Mouse (Mus musculus) kidney, adult 11 months (tissue): ENCODE data around the gene Arhgef1.
A peak's percentile ranks its signal among the peaks of the same experiment; 100 is the strongest.

Experiments
- DNase-seq: peaks from one replicate; pipeline ENCODE4 v3.0.0; 2022

Gene Arhgef1

DNA sequence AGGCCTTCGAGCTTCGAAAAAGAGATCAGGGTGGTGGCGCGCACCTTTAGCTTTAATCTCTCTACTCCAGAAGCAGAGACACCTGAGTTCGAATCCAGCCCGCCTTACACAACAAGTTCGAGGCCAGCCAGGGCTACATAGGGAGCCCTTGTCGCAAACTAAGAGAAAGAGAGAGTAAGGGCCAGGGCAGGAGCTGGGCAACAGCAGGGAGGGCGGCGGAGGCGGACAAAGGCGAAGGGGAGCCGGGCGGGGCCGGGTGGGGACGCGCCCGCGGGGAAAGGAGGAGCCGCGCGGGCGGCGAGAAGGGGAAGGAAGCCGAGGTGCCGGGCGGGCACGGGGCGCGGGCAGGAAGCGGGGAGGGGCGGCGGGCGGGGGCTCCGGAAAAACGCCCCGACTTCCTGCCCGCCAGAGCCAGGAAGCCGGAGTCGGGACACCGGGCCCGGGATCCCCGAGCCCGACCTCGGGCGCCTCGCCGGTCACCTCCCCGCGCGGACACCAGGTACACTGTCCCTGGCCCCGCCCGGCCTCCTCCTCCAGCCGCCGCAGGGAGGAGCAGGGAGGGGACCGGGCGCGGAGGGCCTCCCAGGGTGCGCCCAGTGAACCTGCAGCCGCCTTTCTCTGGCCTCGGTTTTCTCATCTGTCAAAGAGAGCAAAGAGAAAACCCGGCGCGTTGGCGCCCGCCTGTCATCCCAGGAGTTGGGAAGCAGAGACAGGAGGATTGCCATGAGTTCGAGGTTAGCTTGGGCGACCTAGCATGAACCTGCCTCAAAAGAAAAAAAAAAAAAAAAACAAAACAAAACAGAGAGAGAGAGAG, at the start of gene Arhgef1:
Arhgef1 (plus strand) TSS at position 283 of the 814 bp plus-strand sequence.
- peak; percentile 74 for DNase-seq

DNA sequence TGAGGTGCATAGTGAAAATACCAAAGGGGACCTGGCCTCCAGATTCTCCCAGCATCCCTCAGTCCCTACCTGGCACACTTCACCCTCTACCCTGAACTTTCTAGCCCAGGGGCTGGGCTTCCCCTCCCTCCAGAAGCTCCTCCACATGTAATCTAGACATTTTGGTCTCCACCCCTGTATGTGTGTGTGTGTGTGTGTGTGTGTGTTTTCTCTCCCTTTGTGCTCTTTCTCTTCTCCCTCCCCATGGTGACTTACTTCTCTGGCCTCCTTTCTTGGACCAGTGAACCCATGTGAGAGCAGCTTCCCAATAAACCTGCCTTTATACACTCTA, 49.5 kb upstream of the Arhgef1 start:
- no peak for DNase-seq

DNA sequence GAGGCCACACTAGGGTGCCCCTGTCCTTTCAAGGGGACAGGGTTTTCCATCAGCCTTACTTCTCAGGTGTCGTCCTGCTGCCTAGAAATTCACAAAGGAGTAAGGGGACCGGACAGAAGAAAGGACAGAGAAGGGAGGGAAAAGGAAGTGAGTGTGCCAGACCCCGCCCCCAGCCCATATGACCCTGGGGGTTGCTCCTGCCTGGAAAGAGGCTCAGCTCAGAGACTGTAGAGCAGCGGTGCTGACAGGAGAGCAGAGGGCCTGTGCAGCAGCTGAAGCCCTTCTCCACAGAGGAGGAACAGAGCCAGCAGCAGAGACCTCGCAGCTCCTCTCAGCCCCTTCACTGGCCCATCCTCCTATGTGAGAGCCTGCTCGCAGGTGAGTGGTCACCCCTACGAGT, 49.0 kb upstream of the Arhgef1 start:
- DNase-seq = no peak

DNA sequence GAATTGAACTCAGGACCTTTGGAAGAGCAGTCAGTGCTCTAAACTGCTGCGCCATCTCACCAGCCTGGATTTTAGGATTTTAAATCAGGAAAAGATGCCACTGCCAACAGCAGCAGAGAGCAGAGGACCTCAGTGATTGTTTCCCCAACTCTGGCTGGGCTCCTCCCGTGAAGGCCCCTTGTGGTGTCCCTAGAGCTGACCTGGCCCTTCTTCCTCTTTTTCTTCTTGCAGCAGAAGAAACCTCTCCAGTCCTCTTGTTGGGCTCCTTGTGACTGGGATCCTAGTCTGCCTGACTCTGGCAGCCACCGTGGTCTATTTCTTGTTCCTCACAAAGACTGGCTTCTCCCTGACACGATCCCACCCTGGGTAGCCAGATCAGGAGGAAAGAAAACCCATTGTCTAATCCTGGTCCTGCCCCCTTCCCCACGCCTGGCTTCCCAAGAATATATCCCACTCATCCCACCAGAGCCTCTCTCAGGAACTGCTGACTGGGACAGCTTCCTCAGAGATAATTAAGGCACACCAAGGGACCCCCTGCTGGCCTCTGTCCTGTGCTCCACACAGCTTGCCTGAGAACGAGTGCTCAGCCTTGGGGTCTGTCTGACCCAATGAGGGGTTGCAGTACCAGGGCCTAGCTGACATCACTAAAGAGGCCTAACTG, 46.1 kb upstream of the Arhgef1 start:
- DNase-seq = no peak

DNA sequence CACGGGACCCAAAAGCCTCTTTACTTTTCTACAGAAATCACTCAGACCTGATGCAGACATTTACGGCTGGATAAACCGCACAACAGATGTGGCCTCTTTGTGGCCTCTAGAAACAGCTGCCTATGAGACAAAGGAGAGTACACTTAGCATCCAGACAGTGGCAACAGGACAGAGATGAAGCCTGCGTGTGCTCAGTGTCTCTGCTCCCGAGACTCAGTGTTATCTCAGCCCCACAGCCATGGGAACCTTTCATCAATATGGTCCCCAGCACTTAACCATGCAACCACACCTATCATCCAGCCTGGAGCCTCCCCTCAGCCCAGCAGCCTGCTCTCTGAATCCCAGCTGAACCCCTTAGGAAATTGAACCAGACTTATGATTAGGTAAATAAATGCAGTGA, 43.5 kb upstream of the Arhgef1 start:
- no peak for DNase-seq

DNA sequence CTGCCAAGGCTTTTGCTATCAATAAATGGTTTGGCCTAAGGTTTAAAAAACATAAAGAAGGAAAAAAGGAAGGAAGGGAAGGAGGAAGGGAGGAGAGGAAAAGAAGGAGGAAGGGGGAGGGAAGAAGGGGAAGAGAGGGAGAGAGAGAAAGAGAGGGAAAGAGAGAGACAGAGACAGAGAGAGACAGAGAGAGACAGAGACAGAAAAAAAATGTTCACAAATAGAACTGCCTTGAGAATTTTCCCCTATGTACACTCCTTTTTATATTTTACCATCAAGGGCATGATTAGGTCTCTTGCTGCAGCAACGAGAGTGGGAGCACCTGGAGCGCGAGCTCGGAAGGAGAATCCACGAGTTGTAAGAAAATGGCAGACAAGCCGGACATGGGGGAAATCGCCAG, 40.8 kb upstream of the Arhgef1 start, which contains the start of gene Gm9844:
Gm9844 (plus strand) TSS at position 301 of the 400 bp plus-strand sequence.
- no peak for DNase-seq

DNA sequence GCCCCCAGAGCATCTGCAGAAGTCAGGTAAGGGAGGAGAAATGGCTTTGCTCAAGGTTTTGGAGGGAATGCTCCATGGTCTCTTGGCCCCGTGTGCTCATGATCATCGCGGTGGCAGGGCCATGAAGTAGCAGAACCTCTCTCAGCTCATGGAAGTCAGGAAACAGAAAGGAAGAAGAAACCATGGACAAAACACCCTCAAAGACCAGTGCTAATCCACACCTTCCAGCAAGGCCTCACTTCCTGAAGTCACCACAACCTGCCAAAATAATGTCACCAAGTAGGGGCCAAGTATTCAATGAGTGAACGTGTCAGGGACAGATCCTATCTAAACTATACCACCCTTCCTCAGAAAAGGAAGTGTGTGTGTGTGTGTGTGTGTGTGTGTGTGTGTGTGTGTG, 39.9 kb upstream of the Arhgef1 start:
- DNase-seq = no peak

DNA sequence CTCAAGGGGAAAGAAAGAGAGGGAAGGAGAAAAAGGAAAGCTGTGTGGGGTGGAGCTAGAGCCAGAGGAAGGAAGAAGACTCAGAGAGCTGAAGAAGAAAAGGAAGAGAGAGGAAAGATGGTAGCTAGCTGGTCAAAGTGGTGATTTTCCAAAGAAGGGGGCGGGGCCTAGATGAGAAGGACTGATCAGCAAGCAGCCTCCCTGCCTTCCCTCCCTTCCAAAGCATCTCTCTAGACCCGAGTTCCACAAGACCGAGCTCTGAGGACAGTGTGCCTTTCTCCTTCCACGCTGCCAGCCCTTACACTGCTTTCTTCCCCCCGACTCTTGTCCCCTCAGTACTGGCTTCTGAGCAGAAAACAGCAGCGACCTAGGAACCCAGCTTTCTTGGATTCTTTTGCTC, 38.6 kb upstream of the Arhgef1 start:
- no peak for DNase-seq

DNA sequence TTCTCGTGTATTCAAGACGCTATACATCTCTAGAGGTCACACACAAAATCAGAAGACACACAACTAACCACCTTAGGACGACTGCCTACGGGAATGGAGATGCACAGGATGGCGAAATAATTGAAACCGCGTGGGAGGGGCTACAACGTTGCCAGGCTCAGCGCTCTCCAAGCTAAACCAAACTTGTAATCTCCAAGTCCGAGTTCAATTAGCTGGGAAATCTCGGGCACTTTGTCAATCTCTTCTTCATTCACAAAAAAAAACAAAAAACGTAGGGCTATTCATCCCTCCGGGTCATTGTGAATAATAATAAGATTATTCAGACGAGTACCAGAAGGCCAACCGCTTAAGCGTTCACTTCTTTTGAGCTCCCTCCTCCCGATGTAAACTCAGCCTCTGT, 33.6 kb upstream of the Arhgef1 start:
- DNase-seq = no peak

DNA sequence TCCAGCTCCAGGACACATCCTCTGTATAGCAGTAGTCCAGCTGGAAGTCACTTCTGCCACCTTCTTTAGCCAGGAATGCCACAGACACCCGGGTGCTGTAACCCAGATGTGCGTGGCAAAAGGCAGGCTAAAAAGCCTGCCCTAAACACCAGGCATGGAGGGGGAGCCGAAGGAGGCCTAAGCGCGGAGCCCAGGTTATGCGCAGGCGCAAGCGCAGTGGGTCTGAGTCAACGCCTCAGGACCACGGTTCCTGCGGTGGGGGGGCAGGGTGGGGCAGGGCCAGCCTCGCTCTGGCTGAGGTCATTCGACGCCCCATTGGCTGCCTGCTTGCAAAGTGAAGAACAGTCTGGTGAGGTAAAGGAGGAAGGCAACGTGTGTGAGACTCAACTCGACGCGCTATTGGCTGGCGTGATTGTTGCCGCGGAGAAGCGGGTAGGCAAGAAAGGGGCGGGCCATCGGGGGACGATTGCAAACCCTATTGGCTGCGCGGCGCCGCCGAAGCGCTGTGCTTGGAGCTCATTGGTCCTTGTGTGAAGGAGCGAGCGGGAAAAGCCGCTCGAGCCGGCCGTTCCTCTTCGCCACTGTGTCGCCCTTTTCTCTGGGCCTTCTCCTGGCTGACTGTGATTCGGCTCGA, 33.1 kb upstream of the Arhgef1 start, which contains the start of the genes Lypd4 and Dmrtc2:
Lypd4 (minus strand) TSS at position 410 of the 634 bp plus-strand sequence.
Dmrtc2 (plus strand) TSS at position 526 of the 634 bp plus-strand sequence.
- no peak for DNase-seq

DNA sequence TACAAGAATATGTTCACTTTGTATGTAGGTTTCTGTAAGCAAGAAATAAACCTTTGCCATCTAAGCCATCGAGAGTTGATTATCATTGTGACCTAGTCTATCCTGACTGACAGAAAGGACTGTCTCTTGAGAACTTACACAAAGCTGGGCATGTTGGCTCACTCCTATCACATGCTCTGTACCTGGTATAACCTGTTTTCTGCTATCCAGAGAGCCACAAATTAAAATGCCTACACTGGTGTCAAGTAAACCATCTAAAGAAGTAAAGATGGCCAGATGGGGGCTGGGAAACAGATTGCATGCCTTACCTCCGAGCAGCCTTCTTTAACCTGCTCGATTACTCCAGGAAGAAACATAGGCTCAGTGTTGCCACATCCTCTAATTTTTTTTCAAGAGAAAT, 25.1 kb upstream of the Arhgef1 start:
- DNase-seq = no peak

DNA sequence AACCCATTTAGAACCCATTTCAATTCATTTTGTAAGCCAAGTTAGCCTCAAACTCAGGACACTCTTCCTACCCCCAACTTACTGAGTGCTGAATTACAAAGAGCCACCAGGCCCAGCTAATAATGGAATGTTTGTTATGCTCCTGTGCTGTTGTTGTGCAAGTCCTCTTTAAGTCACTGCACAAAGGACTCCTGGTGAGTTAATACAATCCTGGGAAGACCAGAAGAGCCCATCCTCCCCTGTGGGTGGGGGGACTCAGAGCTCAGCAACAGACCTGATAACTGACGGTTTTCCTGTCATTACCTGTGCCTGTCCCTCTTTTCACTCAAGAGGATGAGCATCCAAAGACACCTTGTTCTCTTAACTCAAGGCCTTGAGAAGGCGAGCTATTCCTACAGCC, 23.1 kb upstream of the Arhgef1 start:
- DNase-seq = no peak

DNA sequence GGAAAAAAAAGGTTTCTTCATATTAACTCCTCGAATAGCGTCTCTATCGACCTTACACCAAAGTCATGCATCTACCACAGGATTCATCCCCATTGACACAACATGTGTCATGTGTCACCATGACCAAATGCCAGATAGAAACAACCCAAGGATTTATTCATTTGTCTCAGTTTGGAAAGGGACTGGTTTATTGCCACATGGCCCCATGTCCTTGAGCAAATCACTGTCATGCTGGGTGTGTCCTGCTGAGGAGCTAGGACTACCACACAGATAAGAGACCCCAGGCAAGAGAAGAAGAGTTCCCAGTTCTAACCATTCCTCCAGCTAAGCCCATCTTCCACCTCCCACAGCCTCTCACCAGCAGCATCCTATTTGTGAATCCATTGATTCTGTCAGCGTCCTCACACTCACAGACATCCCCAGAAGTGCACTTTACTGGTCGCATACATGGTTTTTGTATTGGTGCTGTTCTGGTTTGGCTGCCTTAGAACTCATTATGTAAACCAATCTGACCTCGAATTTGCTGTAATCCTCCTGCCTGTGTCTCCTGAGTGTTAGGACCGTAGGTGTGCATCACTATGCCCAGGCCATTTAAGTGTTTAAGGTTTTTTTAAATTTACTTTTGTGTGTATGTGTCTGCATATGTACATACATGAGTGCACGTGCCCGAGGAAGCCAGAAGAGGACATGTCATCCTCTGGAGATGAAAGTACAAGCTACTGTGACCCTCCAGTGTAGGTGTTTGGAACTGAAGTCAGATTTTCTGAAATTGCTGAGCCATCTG, 20.1 kb upstream of the Arhgef1 start:
- no peak for DNase-seq

DNA sequence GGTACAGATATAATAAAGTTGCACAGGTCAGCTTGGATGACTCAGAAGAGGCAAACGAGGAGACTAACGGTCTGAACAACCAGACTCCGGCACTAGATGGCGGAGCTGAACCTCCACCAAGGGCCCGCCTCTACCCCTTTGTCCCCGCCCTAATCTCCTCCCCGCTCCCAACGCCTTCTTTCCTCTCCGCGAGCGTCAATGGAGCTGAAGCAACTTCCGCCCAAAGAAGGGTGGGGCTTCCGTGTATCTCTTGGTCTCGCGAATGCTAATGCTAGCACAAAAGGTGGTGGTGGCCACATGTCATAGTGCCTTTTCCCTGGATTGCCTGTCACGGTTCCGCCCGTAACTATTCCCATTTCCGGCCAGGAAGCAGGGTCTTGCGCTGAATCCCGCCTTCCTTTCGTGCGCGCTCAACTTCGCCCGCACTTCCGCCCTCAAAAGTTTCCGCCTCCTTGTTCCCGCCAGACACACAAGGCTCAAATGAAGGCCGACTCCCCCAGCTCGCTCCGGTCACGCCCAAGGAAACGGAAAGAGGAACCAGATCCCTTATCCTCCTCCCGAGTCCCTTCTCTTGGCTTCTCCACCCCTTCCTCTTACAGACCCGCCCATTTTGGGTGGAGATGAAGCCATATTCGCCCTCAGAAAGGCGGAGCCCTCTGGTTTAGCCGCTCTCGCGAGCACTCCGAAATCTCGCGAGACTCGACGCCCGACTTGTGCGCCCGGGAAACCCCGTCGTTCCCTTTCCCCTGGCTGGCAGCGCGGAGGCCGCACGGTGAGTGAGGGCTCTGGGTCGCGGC, 18.6 kb upstream of the Arhgef1 start, which contains the start of gene Rps19:
Rps19 (plus strand) TSS at position 476 of the 797 bp plus-strand sequence.
- peak; percentile 100 for DNase-seq

DNA sequence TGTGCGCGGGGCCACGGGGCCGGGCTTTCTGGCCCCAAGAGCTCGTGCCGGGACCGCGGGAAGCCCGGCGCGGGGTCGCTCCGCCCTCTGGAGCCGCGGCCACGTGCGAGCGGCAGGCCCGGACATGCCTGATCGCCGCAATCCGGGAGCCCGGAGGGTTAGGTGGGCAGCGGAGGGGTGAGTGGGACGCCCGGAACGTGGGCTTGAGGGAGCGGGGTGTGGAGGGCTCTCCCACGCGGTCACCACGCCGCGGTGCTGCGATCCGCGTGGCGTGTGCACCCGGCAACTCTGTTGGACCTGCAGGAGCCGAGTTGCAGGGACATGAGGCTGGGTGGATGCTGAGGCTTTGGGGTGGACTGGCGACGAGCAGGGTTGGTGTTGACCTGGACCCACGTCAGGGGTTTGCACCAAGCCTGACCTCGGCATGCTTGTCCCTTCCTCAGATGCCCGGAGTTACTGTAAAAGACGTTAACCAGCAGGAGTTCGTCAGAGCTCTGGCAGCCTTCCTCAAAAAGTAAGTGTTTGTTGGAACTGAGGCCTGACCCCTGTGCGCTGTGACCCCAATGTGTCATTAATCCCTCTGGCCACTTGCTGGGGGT, 17.9 kb upstream of the Arhgef1 start:
- DNase-seq = peak; percentile 49

DNA sequence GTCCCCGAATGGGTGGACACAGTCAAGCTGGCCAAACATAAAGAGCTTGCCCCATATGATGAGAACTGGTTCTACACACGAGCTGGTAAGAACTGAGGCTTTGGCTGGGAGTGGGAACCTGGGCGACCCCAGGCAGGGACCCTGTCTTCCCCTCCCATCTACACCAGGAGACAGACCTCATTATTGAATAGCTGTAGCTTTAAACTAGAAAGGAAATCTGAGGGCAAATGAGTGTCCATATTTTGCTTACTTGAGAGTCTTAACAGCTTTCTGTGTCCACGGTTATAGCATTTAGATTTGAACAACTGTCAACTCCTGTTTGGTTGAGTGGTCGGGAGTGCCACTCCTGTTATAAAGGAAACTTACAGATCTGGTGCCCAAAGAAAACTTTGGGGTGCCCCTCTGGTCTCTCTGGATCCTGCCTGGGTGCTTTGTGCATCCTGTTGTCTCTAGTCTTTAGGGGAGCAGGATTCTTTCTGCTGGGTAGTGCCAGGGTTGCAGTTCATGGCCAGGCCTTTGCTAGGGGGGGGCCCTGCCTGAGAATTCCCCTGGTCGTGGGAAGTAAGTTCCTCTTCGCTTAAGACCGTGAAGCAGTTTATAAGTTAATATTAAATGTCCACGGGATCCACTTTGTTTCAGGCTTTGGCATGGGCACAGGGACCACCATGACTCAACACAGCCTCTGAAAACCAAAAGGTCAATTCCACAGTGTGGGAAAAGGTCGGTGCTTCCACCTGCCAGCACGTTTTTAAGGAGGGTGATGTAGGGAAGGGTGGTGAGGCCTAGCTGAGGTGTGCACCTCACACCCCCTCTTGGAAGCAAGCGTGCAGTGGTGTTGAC, 17.0 kb upstream of the Arhgef1 start:
- DNase-seq = peak; percentile 28

DNA sequence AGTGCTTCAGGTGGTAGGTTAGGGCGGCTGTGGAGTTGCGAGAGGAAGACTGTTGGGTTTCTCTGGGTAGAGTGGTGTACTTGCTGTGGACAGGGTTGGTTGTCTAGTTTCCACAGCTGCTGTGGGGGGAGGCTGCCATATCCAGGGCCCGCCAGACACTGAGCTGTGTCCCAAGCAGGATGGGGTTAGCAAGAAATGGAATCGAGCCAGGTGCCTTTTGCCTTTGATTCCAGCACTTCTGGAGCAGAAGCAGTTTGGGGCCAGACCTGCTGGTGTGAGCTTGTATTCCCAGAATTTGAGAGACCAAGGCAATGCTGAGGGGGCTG, 16.4 kb upstream of the Arhgef1 start:
- DNase-seq = peak; percentile 52

DNA sequence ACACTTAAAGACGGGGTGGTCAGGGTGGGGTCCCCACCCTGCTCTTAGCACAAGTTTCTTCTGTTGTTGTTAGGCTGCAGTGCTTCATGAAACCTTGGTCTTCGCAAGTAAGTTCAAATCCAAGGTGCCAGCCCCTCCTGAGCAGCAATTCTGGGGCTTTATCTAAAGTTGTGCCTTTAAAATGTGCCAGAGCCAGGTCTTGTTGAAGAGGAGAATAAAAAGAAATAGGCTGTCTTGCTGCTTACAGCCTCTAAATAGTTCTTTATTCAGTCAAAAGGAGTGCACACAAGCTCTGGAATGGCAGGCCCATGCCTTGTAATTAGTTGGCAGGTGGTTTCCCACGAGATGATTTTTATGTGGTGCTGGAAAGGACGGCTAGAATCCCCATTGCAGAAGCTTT, 15.6 kb upstream of the Arhgef1 start:
- no peak for DNase-seq

DNA sequence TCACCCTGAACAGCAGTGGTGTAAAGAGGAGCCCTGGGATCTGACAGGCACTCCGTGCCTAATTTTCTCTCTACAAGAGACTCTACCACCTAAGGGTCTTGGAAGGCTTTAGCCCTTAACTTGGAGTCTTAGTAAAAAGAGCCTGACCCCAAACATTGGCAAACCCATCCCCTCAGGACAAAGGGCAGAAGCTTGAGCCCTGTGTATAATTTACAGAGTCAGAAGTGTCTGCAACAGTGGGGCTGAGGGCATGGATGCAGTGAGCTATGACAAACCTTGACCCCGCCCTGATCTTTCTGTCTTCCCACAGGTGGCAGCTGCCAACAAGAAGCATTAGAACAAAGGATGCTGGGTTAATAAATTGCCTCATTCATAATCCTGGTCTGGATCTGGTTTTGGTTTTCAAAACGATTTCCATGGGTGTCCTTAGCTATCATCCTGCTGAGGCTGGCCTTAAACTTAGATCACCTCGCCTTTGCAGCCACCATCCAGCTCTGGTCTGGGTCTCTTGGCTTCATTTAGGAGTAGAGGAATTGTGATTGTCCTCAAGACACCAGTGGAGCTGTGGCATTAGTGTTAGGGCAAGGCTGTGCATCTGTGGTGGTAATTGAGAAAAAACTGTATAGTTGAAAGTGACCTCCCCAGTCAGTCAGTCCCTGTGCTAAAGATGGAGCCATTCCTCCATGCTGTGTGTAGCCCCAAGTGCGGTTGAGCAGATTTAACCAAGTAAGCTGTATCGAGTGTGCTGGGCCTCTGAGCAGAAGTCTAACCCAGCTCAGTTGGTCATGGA, 13.1 kb upstream of the Arhgef1 start:
- peak; percentile 88 for DNase-seq
